Mouse (Mus musculus) liver, embryonic 15.5 days (tissue): ENCODE measurements around the gene Ptgs1. TPM values are rescaled to one million over a fixed set of nuclear protein-coding genes. Genes with fewer than 3 reads are reported as not detected.

Experiments
- ATAC-seq: fragments of 200-750 bp; cut with Nextera tagmentation; 2 replicates; pipeline ENCODE4 v1.8.0; 2017; ENCODE audit warnings: moderate number of reproducible peaks, mild to moderate bottlenecking, moderate library complexity; ENCODE audit not compliant: insufficient read depth
- H3K27ac ChIP-seq: fragments of 300-500 bp; sonication (generic); replicated peaks from 2 replicates; pipeline ENCODE4 v1.5.1; 2015; ENCODE audit warnings: mild to moderate bottlenecking, inconsistent platforms
- H3K27me3 ChIP-seq: fragments of 300-500 bp; sonication (generic); 2 replicates; pipeline ENCODE4 v1.6.1; 2015; ENCODE audit warnings: mild to moderate bottlenecking, inconsistent platforms
- H3K36me3 ChIP-seq: fragments of 300-500 bp; sonication (generic); replicated peaks from 2 replicates; pipeline ENCODE4 v1.6.1; 2015; ENCODE audit warnings: moderate library complexity, mild to moderate bottlenecking, inconsistent platforms
- H3K4me1 ChIP-seq: fragments of 300-500 bp; sonication (generic); replicated peaks from 2 replicates; pipeline ENCODE4 v1.6.1; 2015; ENCODE audit warnings: inconsistent platforms
- H3K4me2 ChIP-seq: fragments of 300-500 bp; sonication (generic); 2 replicates; pipeline ENCODE4 v1.6.1; 2015; ENCODE audit warnings: moderate library complexity, mild to moderate bottlenecking, inconsistent platforms
- H3K4me3 ChIP-seq: fragments of 300-500 bp; sonication (generic); replicated peaks from 2 replicates; pipeline ENCODE4 v1.5.1; 2015; ENCODE audit warnings: mild to moderate bottlenecking, inconsistent platforms
- H3K9ac ChIP-seq: fragments of 300-500 bp; sonication (generic); 2 replicates; pipeline ENCODE4 v1.6.1; 2015; ENCODE audit warnings: moderate library complexity, mild to moderate bottlenecking, inconsistent platforms
- H3K9me3 ChIP-seq: fragments of 300-500 bp; sonication (generic); replicated peaks from 2 replicates; pipeline ENCODE4 v1.6.1; 2016; ENCODE audit warnings: inconsistent platforms
- WGBS: fragments of 180-500 bp; shearing (Covaris S2); methylation state at CpG from one replicate; pipeline ENCODE4 v1.1.7; 2015; ENCODE audit warnings: mixed read lengths; ENCODE audit not compliant: insufficient replicate concordance; 5-methylcytosine and 5-hydroxymethylcytosine counted together
- polyA plus RNA-seq: library from polyadenylated mRNA; unstranded; fragments of >200 nt; fragmentation: Nextera tagmentation; extraction: Ambion mirVana; gene quantifications from 2 replicates; pipeline ENCODE4 v1.2.1, GENCODE M21; 2015

The Ptgs1 gene
- polyA plus RNA-seq, 1 experiment from 2014 or later, result 20.9 TPM

DNA sequence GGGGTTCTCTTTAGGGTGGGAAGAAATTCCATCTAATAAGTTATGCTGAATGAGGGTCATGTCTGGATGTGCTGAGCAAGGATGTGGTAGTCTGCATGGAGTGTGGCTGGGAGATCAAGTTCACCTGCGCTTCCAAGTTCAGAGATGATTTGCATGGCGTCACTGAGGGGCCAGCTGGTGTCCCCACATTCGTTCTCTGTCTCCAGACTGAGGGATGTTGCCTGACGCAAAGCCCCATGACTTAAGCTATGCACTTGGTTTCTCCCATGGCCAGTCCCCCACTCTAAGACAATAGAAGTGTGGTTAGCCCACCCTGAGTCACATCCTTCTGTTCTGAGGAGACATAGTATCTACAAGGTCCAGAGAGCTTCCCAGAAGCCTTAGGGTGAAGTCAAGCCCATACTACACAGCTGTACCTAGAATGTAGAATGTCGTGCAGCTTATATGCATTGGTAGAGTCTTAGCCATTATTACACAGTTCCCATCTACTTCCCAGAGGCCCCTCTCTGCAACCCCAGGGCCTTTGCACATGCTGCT, 15.0 kb upstream of the Ptgs1 start:
- WGBS, result 73% methylated on average over 5 of the region's 5 CpGs
- H3K9me3 ChIP-seq, result no peaks in the 10 kb centered on the region
- H3K4me1 ChIP-seq, result peaks cover 27% of the 10 kb centered on the region
- H3K4me3 ChIP-seq, result no peak overlapping the region
- no peak for ATAC-seq
- no peak overlapping the region for H3K27ac ChIP-seq
- no peaks in the 10 kb centered on the region for H3K36me3 ChIP-seq
- H3K9ac ChIP-seq, result no peak overlapping the region
- H3K4me2 ChIP-seq, result no peak overlapping the region
- H3K27me3 ChIP-seq, result peaks cover 36% of the 10 kb centered on the region

DNA sequence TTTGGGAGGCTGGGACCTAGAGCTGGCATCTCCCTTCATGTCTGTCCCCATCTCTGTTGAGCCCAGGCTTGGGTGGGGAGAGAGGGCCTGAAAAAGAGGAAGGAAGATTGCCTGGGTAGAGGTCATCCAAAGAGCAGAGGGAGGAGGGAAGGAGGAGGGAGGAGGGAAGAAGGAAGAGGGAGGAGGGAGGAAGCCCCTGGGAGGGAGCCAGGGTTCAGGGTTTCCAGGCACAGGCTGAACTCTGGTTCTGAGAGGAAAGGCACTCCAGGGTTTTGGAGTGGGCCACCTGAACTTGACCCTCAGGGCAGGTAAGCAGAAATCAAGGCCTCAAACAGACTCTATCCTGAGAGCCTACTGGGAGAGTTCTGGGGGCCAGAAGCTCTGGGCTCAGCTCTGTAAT, 13.7 kb upstream of the Ptgs1 start:
- Histone ChIP-seq H3K4me2 (no peak overlapping the region), H3K9me3 (no peaks in the 10 kb centered on the region), H3K36me3 (no peaks in the 10 kb centered on the region), H3K9ac (no peak overlapping the region), H3K4me3 (peak overlapping the region; percentile 20), H3K27me3 (peaks cover 23% of the 10 kb centered on the region), H3K4me1 (peaks cover 24% of the 10 kb centered on the region), H3K27ac (peak overlapping the region; percentile 3; the same call in 1 of the 2 replicates)
- ATAC-seq, result peak; percentile 22; the same call in 1 of the 2 replicates

DNA sequence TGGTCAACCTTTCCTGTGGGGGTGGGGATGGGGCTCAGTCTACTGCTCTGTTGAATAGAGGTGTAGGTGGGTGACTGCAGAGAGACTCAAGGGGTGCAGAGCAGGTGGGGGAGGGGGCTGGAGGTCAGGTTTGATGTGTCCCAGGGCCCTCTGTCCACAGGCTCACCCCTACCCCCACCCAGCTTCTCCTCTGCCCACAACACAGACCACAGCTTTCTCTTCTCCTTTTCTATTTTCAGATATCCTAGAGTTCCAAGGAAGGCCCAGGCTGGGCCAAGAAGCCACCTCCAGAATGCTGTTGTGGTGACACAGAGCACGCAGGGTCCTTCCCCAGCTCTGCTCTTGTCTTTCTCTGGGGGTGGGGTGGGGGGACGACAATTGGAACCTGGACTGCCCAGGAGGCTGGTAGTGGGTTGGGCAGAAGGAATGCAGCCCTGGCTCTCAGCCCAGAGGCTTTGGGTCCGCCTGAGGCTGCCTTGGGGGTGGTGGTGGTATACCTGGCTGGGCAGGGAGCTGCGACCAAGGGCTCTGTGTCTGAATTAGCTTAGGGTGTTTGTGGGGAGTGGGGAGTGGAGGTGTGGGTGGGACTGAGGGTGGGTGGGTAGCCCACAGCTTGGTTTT, 13.2 kb upstream of the Ptgs1 start:
- ATAC-seq, result peak; percentile 34
- Histone ChIP-seq H3K9me3 (no peaks in the 10 kb centered on the region), H3K27ac (peak overlapping the region; percentile 62), H3K27me3 (peaks cover 18% of the 10 kb centered on the region), H3K9ac (no peak overlapping the region), H3K4me3 (peak overlapping the region; percentile 20), H3K36me3 (no peaks in the 10 kb centered on the region), H3K4me1 (peaks cover 24% of the 10 kb centered on the region), H3K4me2 (peak overlapping the region; percentile 32)
- 24% methylated on average over 4 of the region's 4 CpGs for WGBS

DNA sequence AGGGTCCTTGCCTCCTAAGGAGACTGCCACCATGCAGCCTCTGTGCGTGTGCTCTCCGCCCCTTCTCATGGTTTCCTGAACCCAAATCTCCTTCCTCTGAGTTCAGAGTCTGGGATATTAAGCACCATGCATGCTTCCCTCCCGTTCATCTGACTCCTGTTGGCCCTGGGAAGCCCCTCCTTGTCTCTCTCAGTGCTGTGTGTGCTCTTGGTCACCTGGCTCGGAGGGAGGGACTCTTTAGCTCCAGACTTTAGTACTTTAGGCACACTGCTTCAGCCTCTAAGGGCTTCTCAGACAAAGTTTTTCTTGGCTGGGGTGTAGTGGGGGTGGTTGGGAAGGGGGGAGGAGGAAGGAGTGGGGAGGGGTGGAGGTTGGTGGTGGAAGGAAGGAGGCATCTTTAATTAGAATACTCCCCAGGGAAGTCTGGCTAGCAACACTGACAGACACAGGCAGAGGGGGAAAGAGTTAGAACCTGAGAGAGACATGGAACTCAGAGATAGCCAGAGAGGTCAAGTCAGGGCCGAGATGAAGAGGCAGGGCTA, 12.5 kb upstream of the Ptgs1 start:
- H3K36me3 ChIP-seq, result no peaks in the 10 kb centered on the region
- ATAC-seq, result no peak

DNA sequence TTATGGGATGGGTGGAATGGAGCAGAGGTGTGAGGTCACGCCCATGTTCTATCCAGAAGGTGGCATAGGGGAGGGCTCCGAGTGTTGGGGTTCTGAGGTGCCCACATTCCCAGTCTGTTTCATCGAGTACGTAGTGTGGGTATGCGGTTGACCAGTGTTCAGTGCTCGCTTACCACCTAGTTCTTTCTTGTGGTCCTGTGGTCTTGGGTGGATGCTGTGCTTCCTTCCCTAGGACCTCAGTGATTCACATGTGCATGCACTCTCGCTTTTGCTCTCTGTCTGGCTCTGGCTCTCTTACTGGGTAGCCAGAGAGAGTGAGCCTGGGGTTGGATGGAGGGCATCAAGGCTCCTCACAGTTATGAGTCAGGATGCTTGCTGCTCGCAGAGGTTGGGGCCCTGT, 10.1 kb upstream of the Ptgs1 start:
- H3K4me1 ChIP-seq, result 0 out of 2 replicates have a peak, but pooled peaks cover 6% of the 10 kb centered on the region
- 56% methylated on average over 8 of the region's 8 CpGs for WGBS
- ATAC-seq, result no peak

More for the DNA sequence above, 12.5 kb upstream of the Ptgs1 start:
- H3K4me3 ChIP-seq, result no peak overlapping the region
- H3K9ac ChIP-seq, result no peak overlapping the region
- 18% methylated on average over 5 of the region's 5 CpGs for WGBS
- H3K4me2 ChIP-seq, result peak overlapping the region; percentile 32
- H3K4me1 ChIP-seq, result peaks cover 24% of the 10 kb centered on the region
- H3K27ac ChIP-seq, result 0 out of 2 replicates have a peak overlapping the region, but pooled peaks have one; percentile 62
- H3K9me3 ChIP-seq, result no peaks in the 10 kb centered on the region
- H3K27me3 ChIP-seq, result peaks cover 11% of the 10 kb centered on the region

DNA sequence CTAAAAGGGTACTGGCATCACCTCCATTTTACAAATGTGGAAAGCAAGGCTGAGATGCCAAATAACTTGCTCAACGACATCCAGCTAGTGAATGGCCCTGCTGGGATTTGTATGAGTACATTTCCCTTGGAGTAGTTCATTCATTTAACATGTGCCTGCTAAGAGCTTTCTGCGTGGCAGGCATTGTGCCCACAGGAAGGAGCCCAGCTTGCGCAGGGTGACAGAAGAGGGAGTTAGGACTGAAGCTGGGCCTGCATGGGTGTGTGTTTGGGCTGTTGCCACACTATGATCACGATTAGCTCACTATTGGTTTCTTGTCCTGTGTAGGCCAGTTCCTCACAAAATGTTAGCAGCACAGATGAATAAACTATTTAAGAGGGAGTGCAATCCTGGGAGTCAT, 9.3 kb upstream of the Ptgs1 start:
- no peak overlapping the region for H3K4me2 ChIP-seq
- H3K27ac ChIP-seq, result no peak overlapping the region
- H3K4me3 ChIP-seq, result no peak overlapping the region
- no peaks in the 10 kb centered on the region for H3K9me3 ChIP-seq
- no peak overlapping the region for H3K9ac ChIP-seq
- 63% methylated on average over 4 of the region's 4 CpGs for WGBS
- ATAC-seq, result no peak
- H3K36me3 ChIP-seq, result no peaks in the 10 kb centered on the region
- 0 out of 2 replicates have a peak, but pooled peaks cover 5% of the 10 kb centered on the region for H3K4me1 ChIP-seq
- no peaks in the 10 kb centered on the region for H3K27me3 ChIP-seq

More for the DNA sequence above, 10.1 kb upstream of the Ptgs1 start:
- no peaks in the 10 kb centered on the region for H3K36me3 ChIP-seq
- H3K4me2 ChIP-seq, result no peak overlapping the region
- H3K4me3 ChIP-seq, result no peak overlapping the region
- no peak overlapping the region for H3K27ac ChIP-seq
- H3K27me3 ChIP-seq, result no peaks in the 10 kb centered on the region
- H3K9me3 ChIP-seq, result no peaks in the 10 kb centered on the region
- no peak overlapping the region for H3K9ac ChIP-seq

DNA sequence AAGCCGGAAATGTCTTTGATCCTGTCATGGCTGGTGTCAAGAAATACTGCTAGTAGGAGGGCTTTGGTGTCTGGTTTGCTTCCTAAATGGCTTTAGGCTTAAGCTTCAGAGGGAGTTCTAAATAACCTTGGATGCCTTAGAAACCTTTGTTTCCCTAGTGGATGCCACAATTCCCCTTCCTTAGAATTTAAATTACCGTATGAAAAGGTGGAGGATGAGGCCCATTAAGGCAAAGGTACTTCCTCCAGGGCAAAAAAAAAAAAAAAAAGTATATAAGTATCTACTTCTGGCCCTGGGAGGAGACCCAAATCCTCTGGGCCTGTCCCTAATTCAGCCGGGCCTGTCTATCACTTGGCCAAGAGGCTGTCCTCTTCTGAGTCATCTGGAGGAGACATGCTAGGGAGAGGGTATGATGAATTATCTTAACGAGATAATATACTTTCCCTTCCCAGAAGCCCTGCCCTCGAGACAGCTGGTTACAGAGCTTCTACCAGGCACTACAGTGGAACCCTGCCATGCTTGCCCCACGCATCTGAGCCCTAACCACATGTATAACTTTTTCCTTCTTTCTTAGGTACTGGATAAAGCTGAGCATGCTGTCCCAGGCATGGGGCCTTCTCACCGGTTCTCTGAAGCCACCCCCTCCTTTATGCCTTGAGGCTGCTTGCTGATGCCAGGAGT, 7.9 kb upstream of the Ptgs1 start:
- Histone ChIP-seq H3K27ac (no peak overlapping the region), H3K9ac (no peak overlapping the region), H3K4me2 (no peak overlapping the region), H3K27me3 (no peaks in the 10 kb centered on the region), H3K4me3 (no peak overlapping the region), H3K9me3 (no peaks in the 10 kb centered on the region), H3K4me1 (no peaks in the 10 kb centered on the region), H3K36me3 (no peaks in the 10 kb centered on the region)
- ATAC-seq, result no peak
- WGBS, result 39% methylated on average over 7 of the region's 7 CpGs

DNA sequence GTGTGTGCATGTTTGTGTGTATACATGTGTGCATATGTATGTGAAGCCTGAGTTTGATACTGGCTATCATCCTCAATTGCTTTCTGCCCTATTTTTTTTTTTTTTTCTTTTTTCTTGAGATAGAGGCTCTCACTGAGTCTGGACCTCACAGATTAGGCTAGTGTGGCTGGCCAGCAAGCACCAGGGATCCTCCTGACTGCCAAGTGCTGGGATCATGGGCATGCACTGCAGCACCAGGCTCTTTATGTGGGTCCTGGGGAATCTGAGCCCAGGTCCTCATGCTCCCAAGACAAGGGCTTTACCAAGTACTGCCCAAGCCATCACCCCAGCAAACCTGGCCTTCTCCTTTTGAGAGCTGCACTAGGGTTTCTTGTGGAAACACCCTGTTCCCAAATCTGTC, 6.8 kb upstream of the Ptgs1 start:
- H3K4me2 ChIP-seq, result no peak overlapping the region
- no peaks in the 10 kb centered on the region for H3K36me3 ChIP-seq
- H3K9ac ChIP-seq, result no peak overlapping the region
- H3K9me3 ChIP-seq, result no peaks in the 10 kb centered on the region
- no peaks in the 10 kb centered on the region for H3K4me1 ChIP-seq
- no peak overlapping the region for H3K4me3 ChIP-seq
- ATAC-seq, result no peak
- no peak overlapping the region for H3K27ac ChIP-seq
- H3K27me3 ChIP-seq, result no peaks in the 10 kb centered on the region

DNA sequence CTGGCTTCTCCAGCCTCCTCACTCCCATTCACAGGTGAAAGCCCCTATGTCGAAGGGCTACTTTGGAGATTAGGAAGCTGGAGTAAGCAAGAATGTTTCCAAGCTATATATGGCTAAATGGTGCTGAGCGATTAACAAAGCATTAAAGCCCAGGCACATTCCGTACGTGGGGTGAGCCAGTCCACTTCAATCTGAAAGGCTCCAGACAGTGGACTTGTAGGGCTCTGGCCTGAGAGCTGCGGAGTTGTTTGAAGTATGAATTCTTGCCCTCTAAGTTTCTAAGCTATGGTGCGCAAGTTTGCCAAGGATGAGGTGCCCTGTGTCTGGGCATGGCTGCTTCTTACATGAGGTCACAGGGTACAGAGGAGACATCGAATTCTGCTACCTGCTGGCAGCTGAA, 6.1 kb upstream of the Ptgs1 start:
- H3K4me2 ChIP-seq, result no peak overlapping the region
- H3K9me3 ChIP-seq, result no peaks in the 10 kb centered on the region
- no peak overlapping the region for H3K4me3 ChIP-seq
- no peaks in the 10 kb centered on the region for H3K27me3 ChIP-seq
- no peaks in the 10 kb centered on the region for H3K4me1 ChIP-seq
- no peak overlapping the region for H3K9ac ChIP-seq
- no peak for ATAC-seq
- no peak overlapping the region for H3K27ac ChIP-seq
- no peaks in the 10 kb centered on the region for H3K36me3 ChIP-seq
- WGBS, result 68% methylated on average over 7 of the region's 7 CpGs

DNA sequence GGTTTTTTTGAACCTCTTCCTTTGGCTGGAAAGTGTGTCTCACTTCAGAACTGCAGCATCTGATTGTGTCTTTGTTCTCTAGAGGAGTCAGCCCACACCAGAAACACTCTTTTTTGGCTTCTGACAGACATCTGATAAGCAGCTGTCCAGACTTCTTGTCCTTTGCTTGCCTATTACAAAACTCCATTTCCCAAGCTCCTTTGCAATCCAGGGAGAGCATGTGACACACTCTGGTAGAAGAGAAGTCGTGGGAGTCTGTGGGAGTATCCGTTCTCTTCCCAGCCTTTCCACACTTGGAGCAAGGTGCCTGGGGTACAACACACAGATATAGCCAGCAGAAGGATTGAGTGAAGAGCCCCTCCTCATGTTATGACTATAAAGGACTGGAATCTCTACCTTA, 5.6 kb upstream of the Ptgs1 start:
- Histone ChIP-seq H3K9ac (no peak overlapping the region), H3K9me3 (no peaks in the 10 kb centered on the region), H3K4me2 (no peak overlapping the region), H3K4me3 (no peak overlapping the region), H3K4me1 (no peaks in the 10 kb centered on the region), H3K36me3 (no peaks in the 10 kb centered on the region), H3K27me3 (no peaks in the 10 kb centered on the region), H3K27ac (no peak overlapping the region)
- no peak for ATAC-seq
- WGBS, result 18% methylated on average over 2 of the region's 2 CpGs

DNA sequence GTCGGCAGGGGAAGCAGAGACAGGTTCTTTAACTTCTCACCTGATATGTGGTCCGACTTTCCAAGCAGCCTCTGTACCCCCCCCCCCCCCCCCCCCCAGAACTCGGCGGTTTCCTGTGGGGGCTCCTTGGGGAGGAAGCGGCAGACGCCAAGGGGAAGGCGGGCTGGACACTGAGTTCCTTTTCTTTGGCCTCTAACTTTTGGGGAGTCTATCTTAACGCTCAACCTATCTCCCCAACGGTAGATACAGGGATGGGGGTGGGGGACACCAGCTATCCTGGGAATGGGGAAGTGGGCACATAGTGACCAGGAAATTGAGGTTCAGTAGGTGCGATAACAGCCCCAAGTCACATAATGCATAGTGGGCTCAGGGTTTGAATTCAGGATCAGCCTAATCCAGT, 741 bp downstream of the Ptgs1 start:
- Histone ChIP-seq H3K27me3 (peaks cover 26% of the 10 kb centered on the region), H3K4me3 (peak overlapping the region; percentile 52), H3K36me3 (no peaks in the 10 kb centered on the region), H3K9ac (no peak overlapping the region), H3K9me3 (no peaks in the 10 kb centered on the region), H3K4me2 (peak overlapping the region; percentile 58), H3K4me1 (peaks cover 11% of the 10 kb centered on the region; the same call in 1 of the 2 replicates), H3K27ac (no peak overlapping the region)
- 4% methylated on average over 8 of the region's 10 CpGs for WGBS
- ATAC-seq, result no peak
